In the genomic region with DNA sequence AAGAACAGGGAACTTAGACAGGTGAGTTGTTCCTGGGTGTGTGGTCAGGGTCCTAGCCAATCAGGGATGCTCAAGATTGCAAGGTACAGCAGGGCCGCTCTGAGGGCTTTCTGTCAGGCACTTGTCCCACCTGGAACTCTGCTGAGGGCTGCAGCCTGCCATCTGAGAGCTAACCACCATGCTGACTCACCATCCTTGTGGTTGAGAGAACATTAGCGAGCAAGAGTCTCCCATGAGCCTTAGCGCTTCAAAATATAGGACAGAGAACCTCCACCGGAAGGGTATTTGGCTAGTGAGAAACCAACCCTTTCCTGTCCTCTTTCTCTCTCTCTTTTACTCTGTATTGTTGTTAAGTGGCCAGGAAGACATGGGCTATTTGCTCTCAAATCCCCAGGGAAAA, we compare ENCODE assay signal across 18 mouse cellular contexts.
DNase-seq lines count a peak whose midpoint lies in the region; ATAC-seq and TF ChIP-seq lines count a peak whose summit lies in the region.
"Had no signal": no experiment of that assay in that cellular context is flagged by ENCODE, and none has a peak within 500 bp of the region (broad histone marks: within the 10 kb centered on the region; RNA-seq: fewer than 3 reads in every experiment).

No protein-coding gene starts in this region.

- no peak for TF ChIP-seq EP300 in stomach, postnatal 0 days (optimal IDR thresholded peaks at IDR 0.05)

- H3K4me2 ChIP-seq in heart, embryonic 16.5 days (ENCODE audit: low read depth, low read length): no peak overlapping the region
- H3K4me2 ChIP-seq in myocyte (ENCODE audit: low read depth): peak overlapping the region; percentile 28
- no peak overlapping the region for H3K4me2 ChIP-seq in stomach, postnatal 0 days (replicated peaks; ENCODE audit: low read depth)
- H3K4me2 ChIP-seq: embryonic facial prominence, embryonic 13.5 days; forebrain, embryonic 12.5 days; liver, embryonic 15.5 days; neural tube, embryonic 12.5 days had no signal

- no peak overlapping the region for H3K9ac ChIP-seq in heart, embryonic 16.5 days (ENCODE audit: low read length)
- no peak overlapping the region for H3K9ac ChIP-seq in stomach, postnatal 0 days (ENCODE audit: low read length)
- H3K9ac ChIP-seq: embryonic facial prominence, embryonic 13.5 days; forebrain, embryonic 12.5 days; liver, embryonic 15.5 days; neural tube, embryonic 12.5 days had no signal

- WGBS in heart, embryonic 16.5 days: 76% methylated on average over 4 of the region's 4 CpGs
- WGBS in stomach, postnatal 0 days: 74% methylated on average over 4 of the region's 4 CpGs

- peaks cover 4% of the 10 kb centered on the region for H3K4me1 ChIP-seq in heart, embryonic 16.5 days (ENCODE audit: control insufficient read depth, insufficient read depth, low read length)
- no peaks in the 10 kb centered on the region for H3K4me1 ChIP-seq in stomach, postnatal 0 days (replicated peaks; ENCODE audit: control insufficient read depth, insufficient read depth)
- H3K4me1 ChIP-seq: embryonic facial prominence, embryonic 13.5 days; forebrain, embryonic 12.5 days; liver, embryonic 15.5 days; neural tube, embryonic 12.5 days had no signal

- TF ChIP-seq CTCF in stomach, postnatal 0 days (IDR thresholded peaks at IDR 0.05; ENCODE audit: low read depth): no peak

- no peaks in the 10 kb centered on the region for H3K36me3 ChIP-seq in heart, embryonic 16.5 days (ENCODE audit: control insufficient read depth, insufficient read depth)
- H3K36me3 ChIP-seq in myocyte (ENCODE audit: control insufficient read depth, insufficient read depth): no peaks in the 10 kb centered on the region
- H3K36me3 ChIP-seq in stomach, postnatal 0 days (ENCODE audit: control insufficient read depth, insufficient read depth, low read length): no peaks in the 10 kb centered on the region
- H3K36me3 ChIP-seq: embryonic facial prominence, embryonic 13.5 days; forebrain, embryonic 12.5 days; liver, embryonic 15.5 days; neural tube, embryonic 12.5 days had no signal

- H3ac ChIP-seq in myocyte (ENCODE audit: control insufficient read depth, insufficient read length): no peak overlapping the region

- TF ChIP-seq POLR2A in myocyte (IDR thresholded peaks at IDR 0.05; ENCODE audit: insufficient read length, low read depth): no peak

- H3K9me3 ChIP-seq in heart, embryonic 16.5 days (replicated peaks; ENCODE audit: control insufficient read depth, low read length): no peaks in the 10 kb centered on the region
- no peaks in the 10 kb centered on the region for H3K9me3 ChIP-seq in stomach, postnatal 0 days (ENCODE audit: control insufficient read depth, low read length)
- H3K9me3 ChIP-seq: embryonic facial prominence, embryonic 13.5 days; forebrain, embryonic 12.5 days; liver, embryonic 15.5 days; neural tube, embryonic 12.5 days had no signal

- no peaks in the 10 kb centered on the region for H3K79me2 ChIP-seq in myocyte (ENCODE audit: control insufficient read depth, insufficient read depth)

- no peak overlapping the region for H3K27ac ChIP-seq in heart, embryonic 16.5 days (ENCODE audit: low read length)
- H3K27ac ChIP-seq in stomach, postnatal 0 days (replicated peaks): no peak overlapping the region
- H3K27ac ChIP-seq: embryonic facial prominence, embryonic 13.5 days; forebrain, embryonic 12.5 days; liver, embryonic 15.5 days; neural tube, embryonic 12.5 days had no signal

- no peaks in the 10 kb centered on the region for H3K27me3 ChIP-seq in heart, embryonic 16.5 days (ENCODE audit: control insufficient read depth, insufficient read depth, low read length)
- H3K27me3 ChIP-seq in myocyte (ENCODE audit: control insufficient read depth, insufficient read depth, insufficient read length): no peaks in the 10 kb centered on the region
- no peaks in the 10 kb centered on the region for H3K27me3 ChIP-seq in stomach, postnatal 0 days (ENCODE audit: control insufficient read depth, insufficient read depth, low read length)
- H3K27me3 ChIP-seq: embryonic facial prominence, embryonic 13.5 days; forebrain, embryonic 12.5 days; liver, embryonic 15.5 days; neural tube, embryonic 12.5 days had no signal

- no peak for DNase-seq in heart, adult 8-10 months (ENCODE audit: low spot score)
- peak; percentile 76 for DNase-seq in T-cell, adult 2 months (ENCODE audit: low spot score)
- DNase-seq in thymus, postnatal 25 days: peak; percentile 76
- no peak for DNase-seq in stomach, postnatal 0 days (ENCODE audit: low spot score)
- DNase-seq in gastrocnemius, adult 8-10 months (ENCODE audit: low spot score in 2 of 2): no peak
- DNase-seq in embryo, embryonic 10 days (ENCODE audit: low spot score): no peak
- DNase-seq: adrenal gland, postnatal 10 days; cerebellum, postnatal 14 days; gastrocnemius, postnatal 36 days; heart, postnatal 10 days; layer of hippocampus, adult 9-11 months; retina, postnatal 1 day had no signal

- 0 out of 2 replicates have a peak, but pooled peaks have one; percentile 32 for ATAC-seq in heart, embryonic 16.5 days (replicated peaks; ENCODE audit: extremely low read depth, insufficient read depth, low FRiP score)
- no peak for ATAC-seq in stomach, postnatal 0 days (ENCODE audit: low FRiP score, low TSS enrichment)

- H3K4me3 ChIP-seq in heart, embryonic 16.5 days (ENCODE audit: low read length): no peak overlapping the region
- no peak overlapping the region for H3K4me3 ChIP-seq in myocyte
- H3K4me3 ChIP-seq in stomach, postnatal 0 days (ENCODE audit: low read depth, low read length): no peak overlapping the region
- H3K4me3 ChIP-seq: embryonic facial prominence, embryonic 13.5 days; forebrain, embryonic 12.5 days; liver, embryonic 15.5 days; neural tube, embryonic 12.5 days had no signal

TF ChIP-seq in myocyte, 11 proteins besides CTCF, POLR2A, EP300 and RAD21:
- TF ChIP-seq MAX (IDR thresholded peaks at IDR 0.05; ENCODE audit: low read depth) (no peak), MYOD1 (IDR thresholded peaks at IDR 0.05; ENCODE audit: control insufficient read depth in 1 of 3, insufficient read length in 2 of 3, low read depth in 2 of 3) (peak in 1 of 3 experiments; percentile 1), E2F4 (IDR thresholded peaks at IDR 0.05; ENCODE audit: insufficient read depth) (no peak), CEBPB (IDR thresholded peaks at IDR 0.05; ENCODE audit: insufficient read depth, poor library complexity, severe bottlenecking) (no peak), MYOG (IDR thresholded peaks at IDR 0.05; ENCODE audit: control insufficient read depth in 1 of 3, insufficient read depth in 1 of 3, insufficient read length in 2 of 3, low read depth in 2 of 3) (no peak), USF1 (IDR thresholded peaks at IDR 0.05; ENCODE audit: low read depth) (no peak)

Comparison
In these comparisons a context has a peak if more than half of its experiments do, and no peak if none do; other contexts are left out.
1. DNase-seq: peak in T-cell, adult 2 months (single experiment) and thymus, postnatal 25 days (single experiment); none in heart, adult 8-10 months (single experiment), stomach, postnatal 0 days (single experiment), gastrocnemius, adult 8-10 months (0 of 2) and embryo, embryonic 10 days (single experiment).